Mouse (Mus musculus) adrenal gland, postnatal 25 days (tissue): ENCODE data around the gene Dnajc2. TPM values are rescaled to one million over a fixed set of nuclear protein-coding genes. Genes with fewer than 3 reads are reported as not detected.

ENCODE experiments used
- DNase-seq: peaks from one replicate; pipeline ENCODE4 v3.0.0; 2021; ENCODE audit warnings: mixed read lengths
- long read RNA-seq: library from polyadenylated mRNA; stranded (forward); transcript quantifications from one replicate; pipeline ENCODE4 v2.0.0, GENCODE M21; 2021
- total RNA-seq: library from RNA; stranded (reverse); gene quantifications from 2 replicates; pipeline ENCODE4 v1.2.3, GENCODE M21; 2021

The Dnajc2 gene
- 29.3 and 38.8 TPM in 2 replicates for total RNA-seq
- long read RNA-seq, transcript Dnajc2-201 (17 exons, 2,133 nt): major isoform, 23 of 35 reads
- long read RNA-seq, partial matches to known transcripts: 7 of 35 reads
- long read RNA-seq, other reads (novel, unspliced or antisense): 2 of 35 reads

- DNase-seq: peak; percentile 90
Observed at GRCm38 (mm10) chr5:21785053-21785452, at the start of gene Dnajc2, which contains the start of gene Psmc2. Dnajc2 (minus strand) TSS chr5:21785251. Psmc2 (plus strand) TSS chr5:21785283.

GRCm38 (mm10) chr5:21831761-21832160, 46.7 kb upstream of the Dnajc2 start:
- DNase-seq: no peak

- no peak for DNase-seq
Observed at GRCm38 (mm10) chr5:21828855-21829254, 43.8 kb upstream of the Dnajc2 start.

- DNase-seq: no peak
Observed at GRCm38 (mm10) chr5:21827643-21828042, 42.6 kb upstream of the Dnajc2 start.

GRCm38 (mm10) chr5:21826370-21826769, 41.3 kb upstream of the Dnajc2 start:
- no peak for DNase-seq

GRCm38 (mm10) chr5:21813994-21814393, 28.9 kb upstream of the Dnajc2 start:
- DNase-seq: peak; percentile 13

- DNase-seq: no peak
Observed at GRCm38 (mm10) chr5:21810924-21811323, 25.9 kb upstream of the Dnajc2 start.

- DNase-seq: no peak
Observed at GRCm38 (mm10) chr5:21804837-21805236, 19.8 kb upstream of the Dnajc2 start.

- no peak for DNase-seq
Observed at GRCm38 (mm10) chr5:21803691-21804188, 18.7 kb upstream of the Dnajc2 start.

- DNase-seq: no peak
Observed at GRCm38 (mm10) chr5:21802907-21803306, 17.9 kb upstream of the Dnajc2 start.

- DNase-seq: no peak
Observed at GRCm38 (mm10) chr5:21792166-21792565, 7.1 kb upstream of the Dnajc2 start.

GRCm38 (mm10) chr5:21789061-21789460, 4.0 kb upstream of the Dnajc2 start:
- no peak for DNase-seq

- DNase-seq: no peak
Observed at GRCm38 (mm10) chr5:21787186-21788105, 2.4 kb upstream of the Dnajc2 start.

GRCm38 (mm10) chr5:21786258-21787185, 1.5 kb upstream of the Dnajc2 start:
- peak; percentile 90 for DNase-seq

- DNase-seq: no peak
Observed at GRCm38 (mm10) chr5:21785776-21786175, 725 bp upstream of the Dnajc2 start.

GRCm38 (mm10) chr5:21784161-21785052, 644 bp downstream of the Dnajc2 start:
- DNase-seq: peak; percentile 24

- no peak for DNase-seq
Observed at GRCm38 (mm10) chr5:21776491-21776890, 8.6 kb downstream of the Dnajc2 start.

- DNase-seq: no peak
Observed at GRCm38 (mm10) chr5:21769841-21770240, 15.2 kb downstream of the Dnajc2 start.

- DNase-seq: no peak
Observed at GRCm38 (mm10) chr5:21768506-21768905, 16.5 kb downstream of the Dnajc2 start.

- no peak for DNase-seq
Observed at GRCm38 (mm10) chr5:21745966-21746365, 39.1 kb downstream of the Dnajc2 start.

GRCm38 (mm10) chr5:21744651-21745050, 40.4 kb downstream of the Dnajc2 start:
- DNase-seq: no peak
